Mouse (Mus musculus) bone marrow, adult 2 months (tissue): ENCODE results near the gene Acvrl1. TPM values are rescaled to one million over a fixed set of nuclear protein-coding genes. Genes with fewer than 3 reads are reported as not detected.

Experiments
- H3K27ac ChIP-seq: fragments of 200-500 bp; 2 replicates; pipeline ENCODE4 v1.5.1; 2012; ENCODE audit warnings: low read depth, mild to moderate bottlenecking, control low read depth, inconsistent platforms, low read length; ENCODE audit not compliant: control insufficient read depth, poor library complexity, insufficient read depth
- H3K4me1 ChIP-seq: fragments of 200-500 bp; 2 replicates; pipeline ENCODE4 v1.6.1; 2011; ENCODE audit warnings: low read length; ENCODE audit not compliant: control insufficient read depth, insufficient read depth
- H3K4me3 ChIP-seq: fragments of 200-500 bp; replicated peaks from 2 replicates; pipeline ENCODE3; 2011; ENCODE audit warnings: mild to moderate bottlenecking, low read depth, low read length, control low read depth; ENCODE audit not compliant: control insufficient read depth
- CTCF ChIP-seq: fragments of 200-500 bp; IDR thresholded peaks from 2 replicates; pipeline ENCODE4 v1.5.1; 2011; ENCODE audit warnings: low read length, control low read depth; ENCODE audit not compliant: control insufficient read depth, insufficient read depth
- POLR2A ChIP-seq: fragments of 200-500 bp; IDR thresholded peaks from 2 replicates; pipeline ENCODE4 v1.6.1; 2011; ENCODE audit warnings: low read depth, mild to moderate bottlenecking, control low read depth, low read length, borderline replicate concordance; ENCODE audit not compliant: control insufficient read depth
- WGBS: fragments of 180-500 bp; shearing (Covaris S2); methylation state at CpG from one replicate; pipeline ENCODE4 v1.1.7; 2018; 5-methylcytosine and 5-hydroxymethylcytosine counted together
- polyA plus RNA-seq: library from polyadenylated mRNA; stranded (reverse); fragments of >200 nt; gene quantifications from 2 replicates; pipeline ENCODE4 v1.2.4, GENCODE M21; 2011; ENCODE audit warnings: low replicate concordance; ENCODE audit not compliant: missing spikeins, insufficient read depth, insufficient read length

The Acvrl1 gene
- polyA plus RNA-seq, 1 experiment = 21.9 TPM

GRCm38 (mm10) chr15:101088291-101088690 is 40.0 kb upstream of the Acvrl1 start:
- Histone ChIP-seq H3K4me1 (no peaks in the 10 kb centered on the region; the same call in 1 of the 2 replicates), H3K4me3 (no peak overlapping the region), H3K27ac (no peak overlapping the region)
- no peak for TF ChIP-seq CTCF
- TF ChIP-seq POLR2A = no peak
- 74% methylated on average over 4 of the region's 4 CpGs for WGBS

- no peak for TF ChIP-seq POLR2A
- TF ChIP-seq CTCF = no peak
- Histone ChIP-seq H3K27ac (no peak overlapping the region), H3K4me1 (no peaks in the 10 kb centered on the region; the same call in 1 of the 2 replicates), H3K4me3 (no peak overlapping the region)
- WGBS = 75% methylated on average over 8 of the region's 8 CpGs
These were observed 36.8 kb upstream of the Acvrl1 start for GRCm38 (mm10) chr15:101091551-101091950.

GRCm38 (mm10) chr15:101092121-101092828 is 36.0 kb upstream of the Acvrl1 start:
- Histone ChIP-seq H3K27ac (no peak overlapping the region), H3K4me1 (no peaks in the 10 kb centered on the region; the same call in 1 of the 2 replicates), H3K4me3 (no peak overlapping the region)
- 63% methylated on average over 14 of the region's 14 CpGs for WGBS
- TF ChIP-seq POLR2A (no peak), CTCF (no peak)

GRCm38 (mm10) chr15:101092829-101093648 is 35.3 kb upstream of the Acvrl1 start:
- TF ChIP-seq POLR2A (no peak), CTCF (no peak)
- Histone ChIP-seq H3K27ac (no peak overlapping the region), H3K4me1 (no peaks in the 10 kb centered on the region; the same call in 1 of the 2 replicates), H3K4me3 (no peak overlapping the region)
- 79% methylated on average over 25 of the region's 25 CpGs for WGBS

GRCm38 (mm10) chr15:101093988-101094387 is 34.3 kb upstream of the Acvrl1 start:
- TF ChIP-seq CTCF (no peak), POLR2A (no peak)
- 79% methylated on average over 6 of the region's 6 CpGs for WGBS

GRCm38 (mm10) chr15:101094979-101095378 is 33.3 kb upstream of the Acvrl1 start:
- 76% methylated on average over 9 of the region's 9 CpGs for WGBS
- no peaks in the 10 kb centered on the region; the same call in 1 of the 2 replicates for H3K4me1 ChIP-seq

More at GRCm38 (mm10) chr15:101093988-101094387, 34.3 kb upstream of the Acvrl1 start:
- no peak overlapping the region for H3K27ac ChIP-seq
- H3K4me1 ChIP-seq = no peaks in the 10 kb centered on the region; the same call in 1 of the 2 replicates
- H3K4me3 ChIP-seq = no peak overlapping the region

GRCm38 (mm10) chr15:101095392-101095791 is 32.9 kb upstream of the Acvrl1 start:
- no peak overlapping the region for H3K27ac ChIP-seq
- no peak overlapping the region for H3K4me3 ChIP-seq
- 83% methylated on average over 3 of the region's 3 CpGs for WGBS
- TF ChIP-seq CTCF (no peak), POLR2A (no peak)
- no peaks in the 10 kb centered on the region; the same call in 1 of the 2 replicates for H3K4me1 ChIP-seq

More at GRCm38 (mm10) chr15:101094979-101095378, 33.3 kb upstream of the Acvrl1 start:
- H3K27ac ChIP-seq = no peak overlapping the region
- TF ChIP-seq POLR2A = no peak
- no peak for TF ChIP-seq CTCF
- no peak overlapping the region for H3K4me3 ChIP-seq
